Mouse (Mus musculus) embryonic facial prominence, embryonic 15.5 days (tissue): ENCODE results near the gene BC107364. TPM values are rescaled to one million over a fixed set of nuclear protein-coding genes. Genes with fewer than 3 reads are reported as not detected.
A peak's percentile ranks its signal among the peaks of the same experiment; 100 is the strongest.
"Not testable (repeated sequence)": the region's sequence is repeated elsewhere in the genome, so short reads cannot be mapped to it uniquely, and the experiment has no call there.

Experiments
- ATAC-seq: fragments of 200-750 bp; cut with Nextera tagmentation; 2 replicates; pipeline ENCODE4 v1.8.0; 2017; ENCODE audit warnings: low read depth, moderate TSS enrichment; ENCODE audit not compliant: insufficient number of reproducible peaks, low FRiP score, low TSS enrichment
- H3K27ac ChIP-seq: fragments of 300-500 bp; sonication (generic); replicated peaks from 2 replicates; pipeline ENCODE4 v1.5.1; 2015; ENCODE audit warnings: mild to moderate bottlenecking, inconsistent platforms
- H3K27me3 ChIP-seq: fragments of 300-500 bp; sonication (generic); 2 replicates; pipeline ENCODE4 v1.6.1; 2015; ENCODE audit warnings: inconsistent platforms
- H3K36me3 ChIP-seq: fragments of 300-500 bp; sonication (generic); 2 replicates; pipeline ENCODE4 v1.6.1; 2015; ENCODE audit warnings: mild to moderate bottlenecking, inconsistent platforms
- H3K4me1 ChIP-seq: fragments of 300-500 bp; sonication (generic); 2 replicates; pipeline ENCODE4 v1.6.1; 2015; ENCODE audit warnings: inconsistent platforms
- H3K4me2 ChIP-seq: fragments of 300-500 bp; sonication (generic); replicated peaks from 2 replicates; pipeline ENCODE4 v1.6.1; 2015; ENCODE audit warnings: mild to moderate bottlenecking, inconsistent platforms
- H3K4me3 ChIP-seq: fragments of 300-500 bp; sonication (generic); replicated peaks from 2 replicates; pipeline ENCODE4 v1.5.1; 2015; ENCODE audit warnings: mild to moderate bottlenecking, inconsistent platforms
- H3K9ac ChIP-seq: fragments of 300-500 bp; sonication (generic); 2 replicates; pipeline ENCODE4 v1.6.1; 2015; ENCODE audit warnings: inconsistent platforms
- H3K9me3 ChIP-seq: fragments of 300-500 bp; sonication (generic); replicated peaks from 2 replicates; pipeline ENCODE4 v1.6.1; 2016; ENCODE audit warnings: inconsistent platforms
- WGBS: fragments of 180-500 bp; shearing (Covaris S2); methylation state at CpG from one replicate; pipeline ENCODE4 v1.1.7; 2015; 5-methylcytosine and 5-hydroxymethylcytosine counted together
- polyA plus RNA-seq: library from polyadenylated mRNA; unstranded; fragments of >200 nt; fragmentation: Nextera tagmentation; extraction: Ambion mirVana; gene quantifications from 2 replicates; pipeline ENCODE4 v1.2.1, GENCODE M21; 2015

Gene BC107364
- polyA plus RNA-seq, 1 experiment from 2014 or later: 0.31 TPM

- 2% methylated on average over 31 of the region's 31 CpGs for WGBS
- Histone ChIP-seq H3K4me1 (peaks cover 8% of the 10 kb centered on the region; the same call in 1 of the 2 replicates), H3K9me3 (no peaks in the 10 kb centered on the region), H3K4me3 (peak overlapping the region; percentile 13; the same call in 1 of the 2 replicates), H3K4me2 (peak overlapping the region; percentile 21), H3K27ac (no peak overlapping the region), H3K27me3 (peaks cover 47% of the 10 kb centered on the region), H3K36me3 (no peaks in the 10 kb centered on the region), H3K9ac (no peak overlapping the region)
- no peak for ATAC-seq
These were observed 42.3 kb downstream of the BC107364 start for GRCm38 (mm10) chr3:96409701-96410246.

GRCm38 (mm10) chr3:96408111-96408510, 44.0 kb downstream of the BC107364 start:
- Histone ChIP-seq H3K27me3 (peaks cover 64% of the 10 kb centered on the region), H3K4me1 (peaks cover 14% of the 10 kb centered on the region)
- H3K27ac ChIP-seq, H3K4me2 ChIP-seq, H3K9me3 ChIP-seq, H3K9ac ChIP-seq, H3K36me3 ChIP-seq, ATAC-seq, H3K4me3 ChIP-seq: not testable (repeated sequence)
- 90% methylated on average over 9 of the region's 10 CpGs for WGBS

GRCm38 (mm10) chr3:96405541-96406503, 46.3 kb downstream of the BC107364 start:
- Histone ChIP-seq H3K4me1 (peaks cover 23% of the 10 kb centered on the region), H3K4me2 (no peak overlapping the region), H3K36me3 (no peaks in the 10 kb centered on the region), H3K27ac (no peak overlapping the region), H3K9ac (no peak overlapping the region), H3K27me3 (peaks cover 84% of the 10 kb centered on the region), H3K4me3 (no peak overlapping the region), H3K9me3 (no peaks in the 10 kb centered on the region)
- no peak for ATAC-seq
- WGBS: 58% methylated on average over 32 of the region's 32 CpGs

DNA sequence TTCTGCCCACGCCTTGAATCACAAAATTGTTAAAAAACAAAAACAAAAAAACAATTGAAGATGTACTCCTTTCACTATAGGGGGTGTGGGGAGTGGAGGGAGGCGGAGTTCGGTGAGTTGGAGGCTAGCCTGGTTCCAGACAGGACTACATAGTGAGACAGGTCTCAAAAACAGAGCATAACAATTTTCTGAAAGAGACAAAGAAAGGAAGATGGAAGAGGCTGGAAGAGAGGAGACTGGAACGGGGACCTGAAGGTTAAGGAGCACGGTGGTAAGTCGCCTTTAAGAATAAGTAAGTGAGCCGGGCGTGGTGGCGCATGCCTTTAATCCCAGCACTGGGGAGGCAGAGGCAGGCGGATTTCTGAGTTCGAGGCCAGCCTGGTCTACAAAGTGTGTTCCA, 47.1 kb downstream of the BC107364 start:
- Histone ChIP-seq H3K4me3 (no peak overlapping the region), H3K36me3 (no peaks in the 10 kb centered on the region), H3K4me1 (peaks cover 23% of the 10 kb centered on the region), H3K9me3 (no peaks in the 10 kb centered on the region), H3K27ac (no peak overlapping the region), H3K4me2 (no peak overlapping the region), H3K27me3 (peaks cover 84% of the 10 kb centered on the region), H3K9ac (no peak overlapping the region)
- ATAC-seq: no peak
- WGBS: 24% methylated on average over 11 of the region's 11 CpGs

- Histone ChIP-seq H3K9ac (no peak overlapping the region), H3K9me3 (no peaks in the 10 kb centered on the region), H3K27ac (no peak overlapping the region), H3K4me1 (peaks cover 19% of the 10 kb centered on the region), H3K4me3 (peak overlapping the region; percentile 16), H3K36me3 (no peaks in the 10 kb centered on the region), H3K27me3 (peaks cover 84% of the 10 kb centered on the region), H3K4me2 (peak overlapping the region; percentile 37)
- no peak for ATAC-seq
- WGBS: 1% methylated on average over 26 of the region's 26 CpGs
These were observed 47.7 kb downstream of the BC107364 start for GRCm38 (mm10) chr3:96404450-96404849.

DNA sequence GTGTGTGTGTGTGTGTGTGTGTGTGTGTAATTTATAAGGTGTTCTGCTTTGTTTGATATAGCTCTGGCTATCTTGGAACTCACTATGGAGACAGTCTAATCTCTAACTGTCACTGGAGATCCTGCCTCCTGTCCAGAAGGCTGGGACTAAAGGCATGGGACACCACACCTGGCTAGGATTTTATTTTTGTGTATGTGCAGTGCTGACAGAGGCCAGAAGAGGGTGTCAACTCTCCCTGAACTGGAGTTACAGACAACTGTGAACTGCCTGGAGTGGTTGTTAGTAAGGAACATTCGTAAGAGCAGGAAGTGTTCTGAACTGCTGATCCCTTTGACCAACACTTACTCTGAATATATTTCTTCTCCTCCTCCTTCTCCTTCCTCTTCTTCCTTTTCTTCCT, 49.1 kb downstream of the BC107364 start:
- H3K9me3 ChIP-seq: no peaks in the 10 kb centered on the region
- H3K27me3 ChIP-seq: peaks cover 90% of the 10 kb centered on the region
- H3K4me2 ChIP-seq: no peak overlapping the region
- ATAC-seq: no peak
- H3K27ac ChIP-seq: no peak overlapping the region
- H3K36me3 ChIP-seq: no peaks in the 10 kb centered on the region
- H3K4me3 ChIP-seq: no peak overlapping the region
- H3K4me1 ChIP-seq: peaks cover 15% of the 10 kb centered on the region
- WGBS: 13% methylated on average over 1 of the region's 1 CpGs
- no peak overlapping the region for H3K9ac ChIP-seq

GRCm38 (mm10) chr3:96401832-96402501, 50.1 kb downstream of the BC107364 start:
- WGBS: under 1% methylated on average over 41 of the region's 41 CpGs
- Histone ChIP-seq H3K9ac (no peak overlapping the region), H3K27me3 (peaks cover 93% of the 10 kb centered on the region), H3K9me3 (no peaks in the 10 kb centered on the region), H3K4me2 (peak overlapping the region; percentile 48), H3K36me3 (no peaks in the 10 kb centered on the region), H3K27ac (no peak overlapping the region), H3K4me1 (peaks cover 15% of the 10 kb centered on the region), H3K4me3 (peak overlapping the region; percentile 32)
- peak; percentile 37; the same call in 1 of the 2 replicates for ATAC-seq

DNA sequence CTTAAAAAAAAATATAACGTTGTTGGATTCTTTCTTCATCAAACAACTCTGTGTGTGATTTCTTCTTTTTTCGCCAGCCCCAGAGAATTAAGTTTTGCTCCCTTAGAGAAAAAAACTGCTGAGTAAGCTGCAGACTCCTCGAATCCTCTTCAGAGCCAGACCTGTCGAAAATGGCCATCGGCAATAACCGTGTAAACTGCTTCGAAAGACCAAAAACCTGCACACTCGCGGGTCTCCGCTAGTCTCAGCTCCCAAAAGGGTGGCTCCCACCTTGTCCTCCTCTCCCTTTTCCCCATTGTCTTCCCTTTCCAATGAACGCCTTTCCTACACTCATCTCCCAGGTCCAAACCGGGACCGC, 50.7 kb downstream of the BC107364 start:
- H3K9ac ChIP-seq: no peak overlapping the region
- H3K4me1 ChIP-seq: peaks cover 15% of the 10 kb centered on the region
- ATAC-seq: no peak
- 2% methylated on average over 13 of the region's 13 CpGs for WGBS
- no peaks in the 10 kb centered on the region for H3K9me3 ChIP-seq
- peak overlapping the region; percentile 48 for H3K4me2 ChIP-seq
- peak overlapping the region; percentile 32 for H3K4me3 ChIP-seq
- no peaks in the 10 kb centered on the region for H3K36me3 ChIP-seq
- H3K27ac ChIP-seq: no peak overlapping the region
- H3K27me3 ChIP-seq: peaks cover 95% of the 10 kb centered on the region

DNA sequence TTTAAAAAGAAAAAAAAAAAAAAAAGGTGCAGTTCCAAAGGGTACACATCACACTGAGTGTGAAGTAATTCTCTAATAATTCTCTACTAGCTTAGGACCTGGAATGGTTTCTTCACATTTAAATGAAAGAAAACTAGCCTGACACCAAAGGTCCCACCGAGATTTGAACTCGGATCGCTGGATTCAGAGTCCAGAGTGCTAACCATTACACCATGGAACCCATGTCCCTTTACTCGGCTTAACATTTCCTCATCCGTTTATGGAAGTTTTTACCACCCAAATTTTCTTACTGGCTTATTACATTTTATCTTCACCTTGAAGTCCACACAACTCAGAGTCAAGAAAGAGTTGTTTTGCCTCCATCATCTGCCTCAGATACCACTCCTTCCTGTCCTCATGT, 53.2 kb downstream of the BC107364 start:
- no peak for ATAC-seq
- WGBS: 4% methylated on average over 5 of the region's 5 CpGs
- H3K36me3 ChIP-seq: no peaks in the 10 kb centered on the region
- H3K27me3 ChIP-seq: peaks cover 94% of the 10 kb centered on the region
- no peaks in the 10 kb centered on the region for H3K9me3 ChIP-seq
- H3K9ac ChIP-seq: no peak overlapping the region
- H3K4me1 ChIP-seq: peaks cover 8% of the 10 kb centered on the region
- H3K4me3 ChIP-seq: no peak overlapping the region
- H3K4me2 ChIP-seq: no peak overlapping the region
- H3K27ac ChIP-seq: no peak overlapping the region

GRCm38 (mm10) chr3:96396857-96397256, 55.2 kb downstream of the BC107364 start:
- H3K4me2 ChIP-seq: no peak overlapping the region
- H3K4me3 ChIP-seq: no peak overlapping the region
- 92% methylated on average over 7 of the region's 7 CpGs for whole genome bisulfite sequencing
- no peak overlapping the region for H3K27ac ChIP-seq
- H3K36me3 ChIP-seq: no peaks in the 10 kb centered on the region
- no peaks in the 10 kb centered on the region for H3K9me3 ChIP-seq
- peaks cover 5% of the 10 kb centered on the region for H3K4me1 ChIP-seq
- no peak for ATAC-seq
- H3K9ac ChIP-seq: no peak overlapping the region
- peaks cover 83% of the 10 kb centered on the region for H3K27me3 ChIP-seq

DNA sequence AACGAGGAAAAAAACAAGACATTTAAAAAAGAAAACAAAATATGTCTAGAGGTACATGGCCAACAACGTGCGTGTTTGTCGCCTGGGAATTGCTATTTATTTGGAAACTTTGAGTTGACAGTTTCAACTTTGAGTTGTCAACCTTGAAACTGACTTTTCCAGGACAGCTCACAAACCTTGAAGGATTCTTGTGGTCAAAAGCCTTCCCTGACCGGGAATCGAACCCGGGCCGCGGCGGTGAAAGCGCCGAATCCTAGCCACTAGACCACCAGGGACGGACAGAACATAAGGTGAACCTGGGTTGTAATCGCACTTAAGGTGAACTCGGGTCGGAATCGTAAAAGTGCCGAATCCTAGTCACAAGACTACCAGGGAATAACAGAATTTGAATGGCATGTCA, 64.9 kb downstream of the BC107364 start:
- WGBS: no CpG with 5 or more reads among the region's 18 CpGs
- not testable (repeated sequence) for H3K4me2 ChIP-seq, H3K9me3 ChIP-seq, ATAC-seq, H3K9ac ChIP-seq, H3K27ac ChIP-seq, H3K4me3 ChIP-seq, H3K4me1 ChIP-seq, H3K36me3 ChIP-seq
- peaks cover 32% of the 10 kb centered on the region for H3K27me3 ChIP-seq
